Mouse (Mus musculus) layer of hippocampus, adult 8-10 months (tissue): ENCODE data around the gene 1700029F12Rik. TPM values are rescaled to one million over a fixed set of nuclear protein-coding genes. Genes with fewer than 3 reads are reported as not detected.

Experiments used
- DNase-seq, 2 experiments: peaks; one replicate each; pipeline ENCODE4 v3.0.0; 2022; ENCODE audit warnings: low spot score in 2 of 2
- total RNA-seq, 4 experiments: library from RNA; stranded (reverse); gene quantifications; 2 replicates each; pipeline ENCODE4 v1.2.4; 2022

1700029F12Rik gene
- total RNA-seq, 4 experiments from 2014 or later, result not detected

- DNase-seq, result no peak
Observed at GRCm38 (mm10) chr13:97030075-97030474, 4.1 kb downstream of the 1700029F12Rik start.

DNA sequence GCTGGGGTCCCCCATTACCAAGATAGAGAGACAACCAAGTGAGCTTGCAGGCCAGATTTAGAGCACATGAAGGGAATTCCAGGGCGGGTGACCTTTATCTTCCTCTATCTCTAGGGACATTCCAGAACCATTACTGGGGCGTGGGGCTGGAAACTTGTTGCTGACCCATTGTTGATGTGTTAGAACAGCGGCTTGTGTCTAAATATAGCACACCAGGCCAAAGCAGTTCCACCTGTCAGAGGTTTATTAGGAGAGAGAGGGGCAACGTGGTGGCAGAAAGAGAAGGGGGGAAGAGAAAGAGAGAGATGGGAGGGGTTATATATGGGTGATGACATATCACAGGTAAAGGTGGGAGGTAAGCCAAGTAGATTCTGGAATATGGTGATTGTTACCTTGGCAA is 12.3 kb downstream of the 1700029F12Rik start:
- no peak for DNase-seq

GRCm38 (mm10) chr13:97020122-97020521 is 14.0 kb downstream of the 1700029F12Rik start:
- no peak for DNase-seq

GRCm38 (mm10) chr13:97017711-97018110 is 16.5 kb downstream of the 1700029F12Rik start:
- DNase-seq, result no peak

- no peak for DNase-seq
Observed at GRCm38 (mm10) chr13:97014366-97014765, 19.8 kb downstream of the 1700029F12Rik start.

- DNase-seq, result peak; percentile 14 to 33
Observed at GRCm38 (mm10) chr13:97008266-97009153, 25.7 kb downstream of the 1700029F12Rik start.

DNA sequence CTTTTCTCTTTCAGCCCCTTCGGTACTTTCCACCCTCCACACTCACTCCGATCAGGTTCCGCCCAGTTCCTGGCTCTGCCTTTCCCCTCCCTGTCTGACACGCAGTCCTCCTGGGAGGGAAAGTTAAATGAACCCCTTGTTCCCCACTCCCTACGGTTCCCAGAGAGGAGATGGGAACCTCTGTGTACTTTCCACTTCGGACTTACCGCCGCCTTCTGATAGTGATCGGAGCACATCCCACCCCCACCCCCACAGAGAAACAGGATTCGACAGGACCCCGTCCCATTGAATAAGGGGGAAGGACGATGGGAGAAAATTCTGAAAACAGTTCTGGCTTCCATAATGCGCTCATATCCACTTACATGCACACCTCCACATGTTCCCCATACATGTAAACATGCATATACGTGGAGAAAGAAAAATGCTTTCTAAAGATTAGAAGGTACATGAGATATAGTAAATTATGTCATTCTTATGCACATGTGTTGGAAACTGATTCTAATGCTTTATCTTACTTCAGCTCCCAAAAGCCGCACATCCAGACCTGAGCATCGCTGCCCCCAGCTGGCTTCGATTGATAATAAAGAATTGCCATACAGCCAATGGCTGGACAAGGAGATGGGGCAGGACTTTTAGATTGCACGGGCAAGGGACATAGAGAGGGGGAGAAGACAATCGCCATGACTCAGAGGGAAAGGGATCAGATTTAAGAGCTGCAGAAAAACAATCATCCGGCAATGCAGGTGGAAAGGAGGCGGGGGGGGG is 26.5 kb downstream of the 1700029F12Rik start:
- DNase-seq, result peak in 1 of 2 experiments; percentile 24

DNA sequence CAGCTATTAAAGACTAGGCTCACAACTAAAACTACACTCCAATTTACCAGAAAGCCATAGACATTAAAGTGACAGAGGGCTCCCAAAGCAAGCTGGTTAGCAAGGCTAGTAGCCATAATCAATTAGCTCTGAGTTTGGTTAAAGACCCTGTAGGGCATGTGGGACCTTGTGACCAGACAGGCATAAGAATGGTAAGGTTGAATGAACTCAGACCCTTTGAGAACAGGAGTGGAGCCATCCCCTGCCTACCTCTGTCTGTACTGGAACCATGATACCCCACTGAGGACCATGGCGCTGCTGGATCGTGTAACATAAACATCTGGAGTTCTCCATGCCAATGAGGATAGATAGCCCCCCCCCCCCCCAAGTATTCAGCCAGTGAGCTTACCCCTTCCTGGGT is 27.4 kb downstream of the 1700029F12Rik start:
- DNase-seq, result no peak

- DNase-seq, result no peak
Observed at GRCm38 (mm10) chr13:96997080-96997479, 37.1 kb downstream of the 1700029F12Rik start.

GRCm38 (mm10) chr13:96995243-96995642 is 38.9 kb downstream of the 1700029F12Rik start:
- DNase-seq, result no peak

GRCm38 (mm10) chr13:96993291-96993989 is 40.7 kb downstream of the 1700029F12Rik start:
- no peak for DNase-seq

- DNase-seq, result no peak
Observed at GRCm38 (mm10) chr13:96990561-96991265, 43.4 kb downstream of the 1700029F12Rik start.

GRCm38 (mm10) chr13:96990045-96990444 is 44.1 kb downstream of the 1700029F12Rik start:
- no peak for DNase-seq

DNA sequence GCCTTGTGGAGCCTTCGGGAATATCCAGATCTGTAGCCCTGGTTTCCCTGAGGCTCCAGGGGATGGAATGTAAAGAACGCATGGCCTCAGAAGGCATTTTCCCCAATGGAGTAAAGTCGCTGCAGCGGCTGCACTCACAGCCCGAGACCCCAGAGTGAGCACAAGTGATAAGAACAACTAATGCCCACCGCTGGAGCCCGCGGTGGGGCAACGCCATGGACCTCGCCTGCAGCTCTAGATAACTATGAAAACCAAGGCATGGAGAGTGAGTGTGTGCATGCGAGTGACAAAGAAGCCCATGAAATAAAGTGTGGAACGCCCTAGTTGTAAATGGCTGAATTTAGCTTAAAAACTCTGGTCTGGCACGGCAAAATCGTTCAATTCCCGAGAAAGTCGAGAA is 45.0 kb downstream of the 1700029F12Rik start:
- no peak for DNase-seq

- no peak for DNase-seq
Observed at GRCm38 (mm10) chr13:96985599-96986275, 48.4 kb downstream of the 1700029F12Rik start.

DNA sequence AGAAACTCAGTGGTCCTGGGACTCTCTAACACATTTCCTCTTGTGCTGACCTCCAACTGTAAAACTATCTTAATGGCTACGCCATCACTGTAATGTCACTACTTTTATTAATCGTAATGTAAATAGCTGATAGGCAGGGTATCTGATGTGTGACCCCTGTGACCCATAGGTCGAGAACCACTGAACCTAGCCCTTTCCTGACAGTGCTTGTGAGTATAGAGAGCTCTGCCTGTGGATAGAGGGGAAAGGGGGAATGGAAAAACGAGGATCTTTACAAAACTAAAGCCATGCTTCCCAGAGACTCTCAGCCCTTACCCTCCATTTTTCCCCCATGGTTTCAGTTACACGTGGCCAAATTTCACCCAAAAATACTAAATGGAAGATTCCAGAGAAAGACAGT is 49.5 kb downstream of the 1700029F12Rik start:
- no peak for DNase-seq

- no peak for DNase-seq
Observed at GRCm38 (mm10) chr13:96983251-96984126, 50.7 kb downstream of the 1700029F12Rik start.

DNA sequence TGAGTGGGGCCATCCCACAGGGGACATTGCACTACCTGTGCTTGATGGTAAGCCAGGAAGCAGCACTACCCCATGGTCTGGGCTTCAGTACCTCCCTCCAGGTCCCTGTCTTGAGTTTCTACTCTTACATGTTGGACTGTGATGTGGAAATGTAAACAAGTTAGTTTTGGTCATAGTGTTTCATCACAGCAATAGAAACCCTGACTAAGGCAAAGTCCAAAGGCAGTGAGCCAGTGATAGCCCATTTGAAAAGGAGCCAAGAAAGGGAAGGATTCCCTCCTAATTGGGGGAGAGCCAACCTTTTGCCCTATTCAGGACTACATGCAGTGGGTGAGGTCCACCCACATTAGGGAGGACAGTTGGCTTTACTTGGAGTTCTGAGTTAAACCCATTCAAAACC is 53.6 kb downstream of the 1700029F12Rik start:
- no peak for DNase-seq

DNA sequence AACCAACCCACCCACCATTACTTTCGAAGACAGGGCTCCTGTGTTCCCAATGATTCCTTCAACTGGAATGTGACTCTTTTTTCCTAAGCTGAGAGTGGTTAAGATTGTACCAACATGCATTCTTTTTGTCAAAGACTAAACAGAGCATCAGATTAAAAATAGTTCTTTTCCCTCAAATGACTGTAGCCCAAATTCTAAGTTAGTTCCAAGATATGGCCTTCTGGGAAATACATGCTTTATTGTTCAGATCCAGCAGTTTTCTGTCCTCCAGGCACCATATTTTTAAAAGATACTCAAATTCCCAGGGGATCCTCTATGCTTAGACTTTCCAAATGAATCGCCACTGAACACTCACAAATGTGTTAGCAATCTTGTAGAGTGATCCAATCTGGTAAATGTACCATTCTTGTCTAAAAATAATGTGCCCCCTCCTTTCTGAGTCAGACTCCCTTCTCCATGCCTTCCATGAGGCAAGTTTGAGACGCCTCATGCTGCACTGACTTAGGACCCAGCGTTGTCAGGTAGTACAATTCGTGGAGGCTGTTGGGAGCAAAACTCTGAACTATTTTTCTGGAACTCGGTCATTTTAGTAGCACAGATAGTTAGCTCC is 57.1 kb downstream of the 1700029F12Rik start:
- no peak for DNase-seq
